Mouse (Mus musculus) c-Kit-positive CD71-negative TER-119-negative erythroid progenitor cells, embryonic 14.5 days (primary cell): ENCODE data around the gene Cmtm3.

Experiments
- DNase-seq: peaks from one replicate; pipeline ENCODE4 v3.0.0-alpha.2; 2013; ENCODE audit warnings: low read depth

Gene Cmtm3

GRCm38 (mm10) chr8:104383296-104383695 lies 44.1 kb downstream of the Cmtm3 start:
- no peak for DNase-seq

DNA sequence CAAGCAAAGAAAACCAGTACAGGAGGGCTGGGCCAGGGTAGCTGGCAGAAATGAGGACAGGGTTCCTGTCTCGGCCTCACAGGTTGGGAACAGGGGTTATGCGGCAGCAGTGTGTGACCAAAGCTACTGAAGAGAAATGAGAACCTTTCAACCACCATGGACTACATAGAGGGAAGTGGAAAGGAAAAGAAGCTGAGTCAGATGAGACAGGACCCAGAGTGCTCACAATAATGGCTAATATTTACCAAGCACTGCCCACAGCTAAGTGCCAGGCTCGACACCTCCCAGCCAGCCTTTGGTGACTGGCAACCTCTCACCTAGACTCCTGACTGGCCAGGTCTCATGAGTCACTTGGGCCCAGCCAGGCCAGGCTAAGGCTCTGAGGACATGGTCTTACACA lies 44.8 kb downstream of the Cmtm3 start:
- no peak for DNase-seq

- DNase-seq, result no peak
Measured at GRCm38 (mm10) chr8:104386693-104387092, 47.5 kb downstream of the Cmtm3 start.

GRCm38 (mm10) chr8:104387501-104387900 lies 48.3 kb downstream of the Cmtm3 start:
- no peak for DNase-seq

- DNase-seq, result no peak
Measured at GRCm38 (mm10) chr8:104387980-104388379, 48.8 kb downstream of the Cmtm3 start.

GRCm38 (mm10) chr8:104390245-104390644 lies 51.0 kb downstream of the Cmtm3 start:
- DNase-seq, result no peak

GRCm38 (mm10) chr8:104393139-104393538 lies 53.9 kb downstream of the Cmtm3 start:
- DNase-seq, result no peak

DNA sequence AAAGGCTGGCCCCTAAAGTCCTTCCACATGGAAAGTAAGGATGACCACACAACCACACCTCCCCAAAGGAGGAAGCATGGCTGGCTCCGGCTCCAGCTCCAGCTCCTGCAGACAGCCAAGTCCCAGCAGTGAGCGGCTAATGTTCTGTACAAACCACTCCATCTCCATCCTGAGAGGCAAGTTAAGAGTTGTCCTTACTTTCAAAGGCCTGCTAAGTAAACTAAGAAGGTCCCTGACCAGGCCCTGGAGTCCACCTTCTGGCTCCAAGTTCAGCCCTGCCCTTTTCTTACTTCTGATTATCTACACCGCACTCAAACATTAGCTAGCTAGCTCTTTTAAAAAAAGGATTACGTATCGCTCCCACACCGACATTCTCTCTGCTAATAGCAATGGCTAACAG lies 54.6 kb downstream of the Cmtm3 start:
- no peak for DNase-seq

DNA sequence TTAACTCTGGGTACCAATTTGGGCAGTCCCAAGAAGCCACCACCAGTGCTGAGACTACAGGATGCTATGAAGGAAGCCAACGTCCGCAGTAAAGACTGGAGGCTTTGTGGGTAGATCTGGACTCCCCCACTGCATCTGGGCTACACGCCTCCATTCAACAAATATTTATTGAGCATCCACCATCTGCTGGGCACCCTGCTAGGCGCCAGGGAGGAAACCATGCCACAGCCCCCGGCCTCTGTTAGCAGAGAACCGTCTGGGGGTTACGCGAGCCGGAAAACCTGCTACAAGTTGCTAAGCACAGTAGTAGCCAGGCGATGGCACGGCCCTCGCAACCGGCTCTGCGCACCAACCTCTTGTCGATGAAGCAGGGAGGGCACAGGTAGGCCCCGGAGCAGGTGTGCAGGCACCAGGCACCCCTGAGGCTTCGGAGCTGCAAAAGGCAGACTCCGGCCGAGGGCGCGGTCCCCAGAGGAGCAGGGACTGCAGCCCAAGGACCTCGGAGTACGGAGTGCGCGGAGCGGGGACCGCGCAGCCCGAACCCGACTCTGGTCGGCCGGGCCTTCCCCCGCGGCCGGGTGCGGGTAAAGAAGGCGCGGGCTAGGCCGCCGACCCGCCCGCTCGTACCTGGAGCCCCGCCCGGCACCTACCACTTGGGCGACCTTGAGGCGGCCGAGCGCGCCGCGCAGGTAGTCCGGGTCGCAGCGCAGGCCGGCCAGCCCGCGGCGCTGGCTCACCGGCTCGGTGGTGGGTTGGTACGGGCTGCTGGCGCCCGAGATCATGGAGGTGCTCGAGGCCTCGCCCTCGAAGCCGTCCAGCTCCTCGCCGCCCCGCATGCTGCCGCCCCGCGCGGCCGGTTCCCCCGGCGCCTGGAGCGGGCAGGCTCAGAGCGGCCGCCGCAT lies 55.8 kb downstream of the Cmtm3 start:
- DNase-seq, result no peak

DNA sequence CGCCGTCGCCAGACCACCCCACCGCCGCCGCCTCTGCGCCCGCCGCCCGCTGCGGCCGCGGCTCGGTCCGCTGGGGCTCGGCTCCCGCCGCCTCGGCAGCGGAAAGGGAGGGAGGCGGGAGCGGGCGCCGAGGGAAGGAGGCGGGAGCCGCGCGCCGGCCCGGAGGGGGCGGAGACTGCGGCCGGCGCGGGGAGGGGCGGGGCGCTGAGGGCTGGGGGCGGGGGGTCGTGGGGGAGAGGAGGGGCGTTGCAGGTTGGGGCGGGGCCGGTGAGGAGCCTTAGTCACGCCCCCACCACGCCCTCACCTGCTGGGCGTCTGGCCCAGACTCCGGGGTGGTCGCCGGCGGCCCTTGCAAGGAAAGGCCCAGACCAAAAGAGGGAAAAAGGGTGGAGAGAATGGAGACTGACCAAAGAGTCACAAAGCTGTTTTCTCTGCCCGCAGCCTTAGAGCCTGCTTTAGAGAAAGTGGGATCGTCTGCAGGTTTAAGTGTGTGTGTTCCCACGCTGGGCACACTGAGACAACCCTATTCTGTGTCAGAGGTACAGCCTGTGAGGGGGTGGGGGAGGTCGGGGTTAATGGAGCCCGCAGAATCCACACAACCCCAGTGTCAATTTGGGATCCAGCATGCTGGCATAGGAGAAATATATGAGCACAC lies 56.6 kb downstream of the Cmtm3 start, which contains the start of gene Cmtm4:
Gene Cmtm4 (minus strand): TSS at position 105 of the 655 bp plus-strand sequence.
- DNase-seq, result no peak
